Mouse (Mus musculus): ENCODE data around the gene Cryge. TPM values are rescaled to one million over a fixed set of nuclear protein-coding genes. Genes with fewer than 3 reads are reported as not detected.

Cryge gene
- polyA plus RNA-seq, 1 experiment: not detected

DNA sequence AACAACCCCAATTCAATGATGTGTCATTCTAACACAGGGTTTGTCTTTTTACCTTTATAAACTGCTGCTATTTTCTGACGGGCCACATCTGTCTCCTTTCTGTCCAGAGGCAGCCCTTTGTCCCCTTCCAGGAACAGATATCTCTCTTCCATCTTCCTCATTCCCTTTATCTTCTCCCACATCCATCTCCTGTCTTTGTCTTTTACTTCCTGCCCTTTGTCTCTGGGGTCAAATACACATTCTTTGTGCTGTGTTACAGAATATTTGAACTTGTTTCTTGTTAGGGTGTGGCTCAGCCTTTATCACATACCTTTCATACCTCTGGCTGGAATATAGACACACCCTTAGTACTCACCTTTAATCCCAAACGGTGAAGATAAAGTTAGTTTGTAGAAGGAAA is 13.4 kb downstream of the Cryge start:
- no peaks in the 10 kb centered on the region for H3K4me1 ChIP-seq (ENCODE audit: control insufficient read depth)
- H3K9me3 ChIP-seq (ENCODE audit: control insufficient read depth, low read length): no peaks in the 10 kb centered on the region
- no peaks in the 10 kb centered on the region for H3K36me3 ChIP-seq (ENCODE audit: control insufficient read depth)
- TF ChIP-seq GATA1 (IDR thresholded peaks at IDR 0.05; ENCODE audit: low read length) (no peak), TAL1 (IDR thresholded peaks at IDR 0.05; ENCODE audit: low read length) (no peak)
- no peak overlapping the region for H3K4me3 ChIP-seq (replicated peaks)
- H3K27me3 ChIP-seq (ENCODE audit: control insufficient read depth): no peaks in the 10 kb centered on the region

DNA sequence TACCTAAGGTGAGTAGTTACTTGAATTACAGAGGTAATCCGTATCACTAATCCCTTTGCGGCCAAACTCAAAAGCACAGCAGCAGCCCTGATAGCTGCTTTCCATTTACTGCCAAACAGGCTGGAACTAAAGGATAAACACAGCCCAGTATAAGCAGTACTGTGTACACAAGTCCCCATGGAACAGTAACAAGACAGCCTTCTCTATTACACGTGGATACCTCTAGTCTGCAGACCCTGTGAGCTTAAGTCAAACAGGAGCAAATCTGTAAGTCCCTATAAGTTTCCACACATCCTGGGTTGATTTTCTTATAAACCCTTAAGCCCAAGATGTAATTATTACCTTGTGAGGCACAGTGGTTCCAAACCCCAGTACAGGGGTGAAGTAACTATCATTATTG is 15.4 kb downstream of the Cryge start:
- Histone ChIP-seq H3K36me3 (ENCODE audit: control insufficient read depth) (no peaks in the 10 kb centered on the region), H3K4me3 (replicated peaks) (no peak overlapping the region), H3K9me3 (ENCODE audit: control insufficient read depth, low read length) (no peaks in the 10 kb centered on the region), H3K27me3 (ENCODE audit: control insufficient read depth) (no peaks in the 10 kb centered on the region), H3K4me1 (ENCODE audit: control insufficient read depth) (no peaks in the 10 kb centered on the region)
- TF ChIP-seq TAL1 (IDR thresholded peaks at IDR 0.05; ENCODE audit: low read length): no peak
- no peak for TF ChIP-seq GATA1 (IDR thresholded peaks at IDR 0.05; ENCODE audit: low read length)

DNA sequence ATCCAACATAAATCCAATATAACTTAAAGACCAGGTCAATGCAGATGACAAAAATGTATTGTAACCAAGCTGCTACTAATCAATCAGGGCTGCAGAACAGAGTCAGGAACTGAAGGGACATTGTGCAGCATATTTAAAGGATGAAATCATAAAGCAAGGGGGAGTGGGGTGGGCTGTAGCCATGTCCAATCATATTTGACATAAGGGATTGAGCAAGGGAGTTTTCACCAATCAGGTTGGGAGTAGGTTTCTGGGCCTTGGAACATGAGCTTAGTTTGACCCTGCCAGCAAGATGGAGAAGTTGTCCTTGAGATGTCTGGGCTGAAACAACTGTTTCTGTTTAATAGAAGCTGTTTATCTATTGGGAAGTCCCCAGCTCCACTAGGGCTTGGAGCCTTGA is 18.3 kb downstream of the Cryge start, which contains the start of gene Akr1cl:
Gene Akr1cl (minus strand): TSS at position 119 of the 400 bp plus-strand sequence.
- Histone ChIP-seq H3K4me3 (replicated peaks) (no peak within 1 kb of the TSS), H3K4me1 (ENCODE audit: control insufficient read depth) (no peaks in the 10 kb centered on the region), H3K27me3 (ENCODE audit: control insufficient read depth) (no peaks in the 10 kb centered on the region), H3K36me3 (ENCODE audit: control insufficient read depth) (no peaks in the 10 kb centered on the region), H3K9me3 (ENCODE audit: control insufficient read depth, low read length) (no peaks in the 10 kb centered on the region)
- no peak for TF ChIP-seq GATA1 (IDR thresholded peaks at IDR 0.05; ENCODE audit: low read length)
- no peak for TF ChIP-seq TAL1 (IDR thresholded peaks at IDR 0.05; ENCODE audit: low read length)

DNA sequence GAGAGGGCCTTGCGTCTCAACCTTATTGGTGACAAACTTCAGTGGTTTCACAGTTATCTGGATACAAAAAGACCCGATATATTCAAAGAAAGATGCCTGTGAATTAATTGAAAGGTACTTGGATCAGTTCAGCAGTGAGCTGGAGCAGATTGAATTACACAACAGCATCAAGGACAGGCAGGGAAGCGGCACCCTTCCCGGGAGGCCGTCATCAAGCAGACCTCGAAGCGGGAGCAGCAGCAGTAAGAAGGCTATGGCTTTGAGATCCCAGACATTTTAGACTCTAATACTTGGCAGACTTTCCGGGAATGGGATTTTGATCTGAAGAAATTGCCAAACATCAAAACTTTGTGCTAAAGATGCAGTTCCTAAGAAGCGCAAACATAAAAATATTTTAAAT is 22.7 kb downstream of the Cryge start:
- no peak for TF ChIP-seq TAL1 (IDR thresholded peaks at IDR 0.05; ENCODE audit: low read length)
- no peak for TF ChIP-seq GATA1 (IDR thresholded peaks at IDR 0.05; ENCODE audit: low read length)
- no peaks in the 10 kb centered on the region for H3K9me3 ChIP-seq (ENCODE audit: control insufficient read depth, low read length)
- H3K4me3 ChIP-seq (replicated peaks): no peak overlapping the region
- H3K4me1 ChIP-seq (ENCODE audit: control insufficient read depth): no peaks in the 10 kb centered on the region
- no peaks in the 10 kb centered on the region for H3K36me3 ChIP-seq (ENCODE audit: control insufficient read depth)
- no peaks in the 10 kb centered on the region for H3K27me3 ChIP-seq (ENCODE audit: control insufficient read depth)

GRCm38 (mm10) chr1:65012726-65013125 is 38.2 kb downstream of the Cryge start:
- no peaks in the 10 kb centered on the region for H3K9me3 ChIP-seq (ENCODE audit: control insufficient read depth, low read length)
- TF ChIP-seq TAL1 (IDR thresholded peaks at IDR 0.05; ENCODE audit: low read length): no peak
- no peak for TF ChIP-seq GATA1 (IDR thresholded peaks at IDR 0.05; ENCODE audit: low read length)
- no peaks in the 10 kb centered on the region for H3K27me3 ChIP-seq (ENCODE audit: control insufficient read depth)
- no peak overlapping the region for H3K4me3 ChIP-seq (replicated peaks)
- H3K4me1 ChIP-seq (ENCODE audit: control insufficient read depth): no peaks in the 10 kb centered on the region
- no peaks in the 10 kb centered on the region for H3K36me3 ChIP-seq (ENCODE audit: control insufficient read depth)

DNA sequence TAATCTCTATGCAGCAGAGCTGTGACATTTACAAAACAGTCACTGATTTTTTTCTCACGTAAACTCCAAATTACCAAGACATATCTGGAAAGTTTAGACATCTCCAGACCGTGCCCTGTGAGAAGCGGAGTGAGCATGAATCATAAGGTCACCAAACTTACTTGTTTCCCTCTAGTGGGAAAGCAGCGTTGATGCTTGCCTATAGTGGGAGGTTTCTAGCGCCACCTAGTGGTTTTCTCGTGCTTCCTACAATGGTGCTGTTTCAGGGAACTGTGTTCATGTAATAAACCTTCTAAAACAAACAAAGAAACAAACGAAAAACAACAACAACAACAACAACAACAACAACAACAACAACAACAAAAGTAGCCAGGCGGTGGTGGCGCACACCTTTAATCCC is 40.8 kb downstream of the Cryge start:
- TF ChIP-seq TAL1 (IDR thresholded peaks at IDR 0.05; ENCODE audit: low read length): no peak
- no peak for TF ChIP-seq GATA1 (IDR thresholded peaks at IDR 0.05; ENCODE audit: low read length)
- Histone ChIP-seq H3K4me3 (replicated peaks) (no peak overlapping the region), H3K36me3 (ENCODE audit: control insufficient read depth) (no peaks in the 10 kb centered on the region), H3K9me3 (ENCODE audit: control insufficient read depth, low read length) (no peaks in the 10 kb centered on the region), H3K27me3 (ENCODE audit: control insufficient read depth) (no peaks in the 10 kb centered on the region), H3K4me1 (ENCODE audit: control insufficient read depth) (no peaks in the 10 kb centered on the region)

GRCm38 (mm10) chr1:65005575-65005974 is 45.4 kb downstream of the Cryge start:
- Histone ChIP-seq H3K9me3 (ENCODE audit: control insufficient read depth, low read length) (no peaks in the 10 kb centered on the region), H3K36me3 (ENCODE audit: control insufficient read depth) (no peaks in the 10 kb centered on the region), H3K4me1 (ENCODE audit: control insufficient read depth) (no peaks in the 10 kb centered on the region), H3K4me3 (replicated peaks) (no peak overlapping the region), H3K27me3 (ENCODE audit: control insufficient read depth) (no peaks in the 10 kb centered on the region)
- TF ChIP-seq TAL1 (IDR thresholded peaks at IDR 0.05; ENCODE audit: low read length) (no peak), GATA1 (IDR thresholded peaks at IDR 0.05; ENCODE audit: low read length) (no peak)

DNA sequence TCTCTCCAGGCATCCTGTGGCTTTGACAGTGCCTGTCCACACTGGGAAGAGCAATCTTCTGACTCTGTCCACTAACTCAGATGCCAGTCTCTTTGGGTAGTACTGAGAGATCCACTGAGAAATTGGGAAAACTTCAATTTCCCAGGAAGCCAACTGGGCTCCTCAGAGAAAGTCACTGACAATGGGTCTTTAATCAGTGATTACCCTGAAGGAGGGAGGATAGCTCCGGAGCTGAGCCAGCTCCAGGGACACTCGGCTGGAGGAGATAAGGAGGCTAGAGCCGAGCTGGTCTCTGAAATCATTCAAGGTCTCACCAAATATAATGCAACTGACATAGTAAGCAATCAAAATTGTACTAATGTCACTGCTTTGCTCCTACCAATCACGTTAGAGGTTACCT is 46.4 kb downstream of the Cryge start:
- no peaks in the 10 kb centered on the region for H3K36me3 ChIP-seq (ENCODE audit: control insufficient read depth)

More for the DNA sequence above, 46.4 kb downstream of the Cryge start:
- Histone ChIP-seq H3K4me3 (replicated peaks) (no peak overlapping the region), H3K4me1 (ENCODE audit: control insufficient read depth) (no peaks in the 10 kb centered on the region), H3K9me3 (ENCODE audit: control insufficient read depth, low read length) (no peaks in the 10 kb centered on the region), H3K27me3 (ENCODE audit: control insufficient read depth) (no peaks in the 10 kb centered on the region)
- no peak for TF ChIP-seq TAL1 (IDR thresholded peaks at IDR 0.05; ENCODE audit: low read length)
- no peak for TF ChIP-seq GATA1 (IDR thresholded peaks at IDR 0.05; ENCODE audit: low read length)

Other genes with a start within 250 kb of the Cryge start
- 0.03 TPM in 2 replicates for gene Plekhm3, start 94.3 kb downstream of the Cryge start, polyA plus RNA-seq (2012)
- gene Akr1cl, start 18.4 kb downstream of the Cryge start, polyA plus RNA-seq (2012): not detected in 2 replicates
- gene Crygd, start 12.3 kb upstream of the Cryge start, polyA plus RNA-seq (2012): not detected in 2 replicates
- gene Crygc, start 22.5 kb upstream of the Cryge start, polyA plus RNA-seq (2012): not detected in 2 replicates
- gene Crygb, start 31.1 kb upstream of the Cryge start, polyA plus RNA-seq (2012): not detected in 2 replicates
- not detected in 2 replicates for gene Cryga, start 52.2 kb upstream of the Cryge start, polyA plus RNA-seq (2012)
- gene Gm28845, start 68.4 kb upstream of the Cryge start, polyA plus RNA-seq (2012): not detected in 2 replicates
- gene D630023F18Rik, start 72.1 kb upstream of the Cryge start, polyA plus RNA-seq (2012): not detected in 2 replicates
- gene Idh1, start 135.4 kb upstream of the Cryge start, polyA plus RNA-seq (2012): not detected in 2 replicates
- gene Pikfyve, start 135.5 kb upstream of the Cryge start, polyA plus RNA-seq (2012): 0.49 and 0.92 TPM in 2 replicates
- not detected in 2 replicates for gene Pth2r, start 230.9 kb upstream of the Cryge start, polyA plus RNA-seq (2012)